In the genomic region with DNA sequence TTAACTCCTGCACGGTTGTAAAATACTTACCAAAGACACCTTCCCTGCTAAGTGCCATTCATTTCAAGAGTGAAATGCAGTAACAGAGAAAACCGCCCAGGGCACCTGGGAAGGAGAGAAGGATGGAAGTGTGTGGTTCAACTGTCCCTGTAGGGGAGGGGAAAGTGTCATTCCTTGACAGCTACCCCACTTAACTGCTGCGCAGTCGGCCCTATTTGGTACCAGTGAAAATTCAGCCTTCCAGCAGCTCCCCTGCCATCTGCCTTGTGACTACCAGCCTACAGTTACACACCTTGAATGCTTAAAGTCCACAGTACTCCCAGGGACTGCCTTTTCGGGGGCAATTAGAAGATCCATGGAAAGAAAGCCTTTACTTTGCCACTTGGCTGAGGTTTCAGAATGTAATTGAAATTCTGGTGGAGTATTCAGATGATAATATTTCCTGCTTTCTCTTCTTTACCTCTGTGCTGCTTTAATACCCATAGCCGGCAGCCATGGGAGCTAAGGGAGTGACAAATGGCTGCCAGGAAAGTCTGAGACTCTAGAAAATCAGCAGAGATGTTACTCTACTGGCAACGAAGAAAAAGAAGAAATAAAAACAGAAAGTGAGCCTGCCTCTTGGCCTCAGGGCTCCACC, we compare ENCODE assay signal across 20 mouse cellular contexts.
DNase-seq lines count a peak whose midpoint lies in the region; ATAC-seq and TF ChIP-seq lines count a peak whose summit lies in the region.
"Had no signal": no experiment of that assay in that cellular context is flagged by ENCODE, and none has a peak within 500 bp of the region (broad histone marks: within the 10 kb centered on the region; RNA-seq: fewer than 3 reads in every experiment).

No protein-coding gene starts in this region.

- no peak overlapping the region for H3K4me3 ChIP-seq in forebrain, embryonic 15.5 days
- H3K4me3 ChIP-seq in forebrain, postnatal 0 days (ENCODE audit: low read depth, low read length) = no peak overlapping the region
- no peak overlapping the region for H3K4me3 ChIP-seq in midbrain, embryonic 14.5 days (replicated peaks; ENCODE audit: low read depth, low read length)
- no peak overlapping the region for H3K4me3 ChIP-seq in midbrain, embryonic 11.5 days (ENCODE audit: low read depth, low read length)
- H3K4me3 ChIP-seq in neural tube, embryonic 15.5 days (replicated peaks) = no peak overlapping the region
- H3K4me3 ChIP-seq: embryonic facial prominence, embryonic 12.5 days; limb, embryonic 13.5 days; liver, embryonic 12.5 days had no signal

- no peaks in the 10 kb centered on the region for H3K9me3 ChIP-seq in forebrain, embryonic 15.5 days
- no peaks in the 10 kb centered on the region for H3K9me3 ChIP-seq in forebrain, postnatal 0 days (ENCODE audit: low read length)
- H3K9me3 ChIP-seq in midbrain, embryonic 14.5 days (ENCODE audit: control insufficient read depth, low read length) = no peaks in the 10 kb centered on the region
- H3K9me3 ChIP-seq in midbrain, embryonic 11.5 days (ENCODE audit: control insufficient read depth, low read length) = no peaks in the 10 kb centered on the region
- H3K9me3 ChIP-seq in neural tube, embryonic 15.5 days (replicated peaks) = no peaks in the 10 kb centered on the region
- H3K9me3 ChIP-seq: embryonic facial prominence, embryonic 12.5 days; limb, embryonic 13.5 days; liver, embryonic 12.5 days had no signal

- no peaks in the 10 kb centered on the region for H3K27me3 ChIP-seq in forebrain, embryonic 15.5 days
- H3K27me3 ChIP-seq in forebrain, postnatal 0 days (ENCODE audit: insufficient read depth, low read length) = no peaks in the 10 kb centered on the region
- no peaks in the 10 kb centered on the region for H3K27me3 ChIP-seq in midbrain, embryonic 14.5 days (ENCODE audit: control insufficient read depth, insufficient read depth, low read length)
- no peaks in the 10 kb centered on the region for H3K27me3 ChIP-seq in midbrain, embryonic 11.5 days (ENCODE audit: control insufficient read depth, insufficient read depth, low read length)
- no peaks in the 10 kb centered on the region for H3K27me3 ChIP-seq in neural tube, embryonic 15.5 days (replicated peaks)
- H3K27me3 ChIP-seq: embryonic facial prominence, embryonic 12.5 days; limb, embryonic 13.5 days; liver, embryonic 12.5 days had no signal

- no peak overlapping the region for H3K4me2 ChIP-seq in forebrain, embryonic 15.5 days (replicated peaks)
- no peak overlapping the region for H3K4me2 ChIP-seq in forebrain, postnatal 0 days (ENCODE audit: low read depth)
- H3K4me2 ChIP-seq in midbrain, embryonic 14.5 days (ENCODE audit: low read length) = peak overlapping the region; percentile 21; the same call in 1 of the 2 replicates
- no peak overlapping the region for H3K4me2 ChIP-seq in midbrain, embryonic 11.5 days
- no peak overlapping the region for H3K4me2 ChIP-seq in neural tube, embryonic 15.5 days
- H3K4me2 ChIP-seq: embryonic facial prominence, embryonic 12.5 days; limb, embryonic 13.5 days; liver, embryonic 12.5 days had no signal

- H3K9ac ChIP-seq in forebrain, embryonic 15.5 days (replicated peaks) = no peak overlapping the region
- H3K9ac ChIP-seq in forebrain, postnatal 0 days = no peak overlapping the region
- H3K9ac ChIP-seq in midbrain, embryonic 14.5 days (replicated peaks; ENCODE audit: low read length) = no peak overlapping the region
- H3K9ac ChIP-seq in midbrain, embryonic 11.5 days (ENCODE audit: low read length) = no peak overlapping the region
- H3K9ac ChIP-seq in neural tube, embryonic 15.5 days (replicated peaks) = no peak overlapping the region
- H3K9ac ChIP-seq: embryonic facial prominence, embryonic 12.5 days; limb, embryonic 13.5 days; liver, embryonic 12.5 days had no signal

- no peaks in the 10 kb centered on the region for H3K36me3 ChIP-seq in forebrain, embryonic 15.5 days
- no peaks in the 10 kb centered on the region for H3K36me3 ChIP-seq in forebrain, postnatal 0 days (ENCODE audit: insufficient read depth)
- no peaks in the 10 kb centered on the region for H3K36me3 ChIP-seq in midbrain, embryonic 14.5 days (ENCODE audit: control insufficient read depth, insufficient read depth, low read length)
- H3K36me3 ChIP-seq in midbrain, embryonic 11.5 days (ENCODE audit: control insufficient read depth, insufficient read depth, low read length) = no peaks in the 10 kb centered on the region
- H3K36me3 ChIP-seq in neural tube, embryonic 15.5 days = no peaks in the 10 kb centered on the region
- H3K36me3 ChIP-seq: embryonic facial prominence, embryonic 12.5 days; limb, embryonic 13.5 days; liver, embryonic 12.5 days had no signal

- H3K4me1 ChIP-seq in forebrain, embryonic 15.5 days = peaks cover 14% of the 10 kb centered on the region
- no peaks in the 10 kb centered on the region for H3K4me1 ChIP-seq in forebrain, postnatal 0 days (ENCODE audit: insufficient read depth)
- peaks cover 17% of the 10 kb centered on the region; the same call in 1 of the 2 replicates for H3K4me1 ChIP-seq in midbrain, embryonic 14.5 days (ENCODE audit: control insufficient read depth, insufficient read depth, low read length)
- no peaks in the 10 kb centered on the region for H3K4me1 ChIP-seq in midbrain, embryonic 11.5 days (ENCODE audit: control insufficient read depth, insufficient read depth, low read length)
- peaks cover 7% of the 10 kb centered on the region; the same call in 1 of the 2 replicates for H3K4me1 ChIP-seq in neural tube, embryonic 15.5 days
- H3K4me1 ChIP-seq: limb, embryonic 13.5 days; liver, embryonic 12.5 days had no signal

- 0 out of 2 replicates have a peak, but pooled peaks have one; percentile 26 for ATAC-seq in forebrain, embryonic 15.5 days (replicated peaks)
- ATAC-seq in forebrain, postnatal 0 days = no peak
- 0 out of 2 replicates have a peak, but pooled peaks have one; percentile 50 for ATAC-seq in midbrain, embryonic 14.5 days (ENCODE audit: low FRiP score, low TSS enrichment)
- ATAC-seq in midbrain, embryonic 11.5 days (ENCODE audit: low FRiP score) = no peak
- peak; percentile 45; the same call in 1 of the 2 replicates for ATAC-seq in neural tube, embryonic 15.5 days (ENCODE audit: low FRiP score)
- ATAC-seq in erythroid progenitor cell, adult 5-6 weeks (replicated peaks; ENCODE audit: low FRiP score, poor library complexity, severe bottlenecking) = no peak
- ATAC-seq: liver, embryonic 12.5 days had no signal

- WGBS in forebrain, embryonic 15.5 days = 25% methylated on average over 7 of the region's 7 CpGs
- WGBS in forebrain, postnatal 0 days = 19% methylated on average over 7 of the region's 7 CpGs
- WGBS in midbrain, embryonic 14.5 days = 23% methylated on average over 7 of the region's 7 CpGs
- WGBS in midbrain, embryonic 11.5 days = 42% methylated on average over 7 of the region's 7 CpGs
- 19% methylated on average over 7 of the region's 7 CpGs for WGBS in neural tube, embryonic 15.5 days

- TF ChIP-seq CTCF in forebrain, postnatal 0 days (IDR thresholded peaks at IDR 0.05; ENCODE audit: low read depth) = no peak

- H3K27ac ChIP-seq in forebrain, embryonic 15.5 days (replicated peaks) = 0 out of 2 replicates have a peak overlapping the region, but pooled peaks have one; percentile 5
- H3K27ac ChIP-seq in forebrain, postnatal 0 days (ENCODE audit: low read depth, low read length) = no peak overlapping the region
- peak overlapping the region; percentile 5; the same call in 1 of the 2 replicates for H3K27ac ChIP-seq in midbrain, embryonic 14.5 days (replicated peaks; ENCODE audit: low read depth, low read length)
- H3K27ac ChIP-seq in midbrain, embryonic 11.5 days (ENCODE audit: low read depth, low read length) = no peak overlapping the region
- H3K27ac ChIP-seq in neural tube, embryonic 15.5 days (replicated peaks) = no peak overlapping the region
- H3K27ac ChIP-seq: embryonic facial prominence, embryonic 12.5 days; limb, embryonic 13.5 days; liver, embryonic 12.5 days had no signal

- DNase-seq in cerebellum, postnatal 10 days = peak; percentile 18 to 31
- no peak for DNase-seq in cerebellum, adult 9-10 months
- no peak for DNase-seq in forebrain, postnatal 0 days
- peak; percentile 57 for DNase-seq in midbrain, embryonic 14.5 days
- DNase-seq in midbrain, embryonic 11.5 days (ENCODE audit: low spot score, missing footprints) = no peak
- DNase-seq: adrenal gland, postnatal 14 days; cerebellum, postnatal 25 days; kidney, adult 11 months; layer of hippocampus, adult 9-11 months; lung, adult 18-20 months; lung, postnatal 14 days; retina, postnatal 1 day; right cerebral cortex, postnatal 4 days; thymus, postnatal 14 days had no signal

Comparison
In these comparisons a context has a peak if more than half of its experiments do, and no peak if none do; other contexts are left out.
1. DNase-seq: peak in cerebellum, postnatal 10 days (2 of 2) and midbrain, embryonic 14.5 days (single experiment); none in cerebellum, adult 9-10 months (single experiment), forebrain, postnatal 0 days (single experiment) and midbrain, embryonic 11.5 days (single experiment).
2. ATAC-seq: peak in forebrain, embryonic 15.5 days (single experiment), midbrain, embryonic 14.5 days (single experiment) and neural tube, embryonic 15.5 days (single experiment); none in forebrain, postnatal 0 days (single experiment), midbrain, embryonic 11.5 days (single experiment) and erythroid progenitor cell, adult 5-6 weeks (single experiment).
3. H3K27ac ChIP-seq: peak in forebrain, embryonic 15.5 days (single experiment) and midbrain, embryonic 14.5 days (single experiment); none in forebrain, postnatal 0 days (single experiment), midbrain, embryonic 11.5 days (single experiment) and neural tube, embryonic 15.5 days (single experiment).